Mouse (Mus musculus) layer of hippocampus, postnatal 25 days (tissue): ENCODE data around the gene Fam228a. TPM values are rescaled to one million over a fixed set of nuclear protein-coding genes. Genes with fewer than 3 reads are reported as not detected.

Source experiments
- total RNA-seq, 2 experiments: library from RNA; stranded (reverse); gene quantifications; 2 replicates each; pipeline ENCODE4 v1.2.3; 2021

Gene Fam228a
- total RNA-seq, 2 experiments from 2014 or later = 2.1 to 2.7 TPM

Other genes starting within 250 kb of the Fam228a start
- gene Itsn2, start 145.8 kb downstream of the Fam228a start, total RNA-seq = 10 to 100 TPM; 78.3 to 82.6 TPM
- gene Gm3625, start 145.5 kb downstream of the Fam228a start, total RNA-seq = not detected
- 10 to 100 TPM; 13.0 to 13.5 TPM for gene Pfn4, start 30.6 kb upstream of the Fam228a start, total RNA-seq
- gene Fam228b, start 30.8 kb upstream of the Fam228a start, total RNA-seq = 10 to 100 TPM; 21.4 to 31.4 TPM
- 10 to 100 TPM; 84.2 to 86.0 TPM for gene Sf3b6, start 79.1 kb upstream of the Fam228a start, total RNA-seq
- 10 to 100 TPM; 69.9 to 71.8 TPM for gene Fkbp1b, start 103.2 kb upstream of the Fam228a start, total RNA-seq
- gene Wdcp, start 104.9 kb upstream of the Fam228a start, total RNA-seq = 10 to 100 TPM; 12.5 to 14.6 TPM
- 1 to 10 TPM in 1 of 2 experiments, under 1 TPM in 1; 0.34 to 1.2 TPM for gene Mfsd2b, start 135.9 kb upstream of the Fam228a start, total RNA-seq
- gene Ubxn2a, start 169.3 kb upstream of the Fam228a start, total RNA-seq = 10 to 100 TPM; 39.9 to 42.2 TPM
- 10 to 100 TPM; 28.1 to 36.0 TPM for gene Atad2b, start 178.9 kb upstream of the Fam228a start, total RNA-seq